Mouse (Mus musculus) midbrain, embryonic 14.5 days (tissue): ENCODE results near the gene Cabp4. TPM values are rescaled to one million over a fixed set of nuclear protein-coding genes. Genes with fewer than 3 reads are reported as not detected.
A peak's percentile ranks its signal among the peaks of the same experiment; 100 is the strongest.

Experiments used
- ATAC-seq: fragments of 200-750 bp; cut with Nextera tagmentation; 2 replicates; pipeline ENCODE4 v1.8.0; 2017; ENCODE audit warnings: moderate number of reproducible peaks, moderate library complexity; ENCODE audit not compliant: low FRiP score, low TSS enrichment
- DNase-seq: peaks from one replicate; pipeline ENCODE4 v3.0.0-alpha.2; 2015
- H3K27ac ChIP-seq: fragments of 300-500 bp; sonication (generic); replicated peaks from 2 replicates; pipeline ENCODE4 v1.5.1; 2014; ENCODE audit warnings: mild to moderate bottlenecking, low read depth, low read length, moderate library complexity
- H3K27me3 ChIP-seq: fragments of 300-500 bp; sonication (generic); 2 replicates; pipeline ENCODE4 v1.6.1; 2014; ENCODE audit warnings: low read length, control low read depth, mixed read lengths; ENCODE audit not compliant: control insufficient read depth, insufficient read depth
- H3K36me3 ChIP-seq: fragments of 300-500 bp; sonication (generic); 2 replicates; pipeline ENCODE4 v1.6.1; 2014; ENCODE audit warnings: low read length, control low read depth; ENCODE audit not compliant: control insufficient read depth, insufficient read depth
- H3K4me1 ChIP-seq: fragments of 300-500 bp; sonication (generic); 2 replicates; pipeline ENCODE4 v1.6.1; 2014; ENCODE audit warnings: mild to moderate bottlenecking, antibody characterized with exemption, low read length, control low read depth; ENCODE audit not compliant: control insufficient read depth, insufficient read depth
- H3K4me2 ChIP-seq: fragments of 300-500 bp; sonication (generic); 2 replicates; pipeline ENCODE4 v1.6.1; 2014; ENCODE audit warnings: mild to moderate bottlenecking, low read length, moderate library complexity
- H3K4me3 ChIP-seq: fragments of 300-500 bp; sonication (generic); replicated peaks from 2 replicates; pipeline ENCODE4 v1.5.1; 2014; ENCODE audit warnings: low read depth, low read length
- H3K9ac ChIP-seq: fragments of 300-500 bp; sonication (generic); replicated peaks from 2 replicates; pipeline ENCODE4 v1.6.1; 2014; ENCODE audit warnings: mild to moderate bottlenecking, low read length, moderate library complexity
- H3K9me3 ChIP-seq: fragments of 300-500 bp; sonication (generic); 2 replicates; pipeline ENCODE4 v1.6.1; 2016; ENCODE audit warnings: low read length, control low read depth, mixed read lengths; ENCODE audit not compliant: control insufficient read depth
- WGBS: fragments of 180-500 bp; shearing (Covaris S2); extraction: QIAGEN DNeasy Blood & Tissue Kit; methylation state at CpG from one replicate; pipeline ENCODE4 v1.1.7; 2014; 5-methylcytosine and 5-hydroxymethylcytosine counted together
- polyA plus RNA-seq: library from polyadenylated mRNA; unstranded; fragments of >200 nt; fragmentation: Nextera tagmentation; extraction: Ambion mirVana; gene quantifications from 2 replicates; pipeline ENCODE4 v1.2.1, GENCODE M21; 2014

The Cabp4 gene
- polyA plus RNA-seq, 1 experiment from 2014 or later = 0.14 TPM

- ATAC-seq = no peak
- H3K27me3 ChIP-seq = no peaks in the 10 kb centered on the region
- H3K4me3 ChIP-seq = peak overlapping the region; percentile 54
- peak overlapping the region; percentile 86 for H3K4me2 ChIP-seq
- peak; percentile 82 for DNase-seq
- peak overlapping the region; percentile 71 for H3K9ac ChIP-seq
- H3K27ac ChIP-seq = peak overlapping the region; percentile 70
- peaks cover 26% of the 10 kb centered on the region for H3K36me3 ChIP-seq
- H3K9me3 ChIP-seq = no peaks in the 10 kb centered on the region
- WGBS = under 1% methylated on average over 52 of the region's 52 CpGs
- H3K4me1 ChIP-seq = peaks cover 39% of the 10 kb centered on the region
These were observed 43.0 kb downstream of the Cabp4 start for GRCm38 (mm10) chr19:4100718-4101261.

- H3K4me2 ChIP-seq = peak within 1 kb of the TSS; percentile 86
- no peaks in the 10 kb centered on the region for H3K27me3 ChIP-seq
- peak within 1 kb of the TSS; percentile 71 for H3K9ac ChIP-seq
- WGBS = 1% methylated on average over 50 of the region's 53 CpGs
- peaks cover 40% of the 10 kb centered on the region for H3K4me1 ChIP-seq
- H3K9me3 ChIP-seq = no peaks in the 10 kb centered on the region
- H3K4me3 ChIP-seq = peak within 1 kb of the TSS; percentile 54
- ATAC-seq (no peak), DNase-seq (peak; percentile 44)
- peak within 1 kb of the TSS; percentile 70 for H3K27ac ChIP-seq
- H3K36me3 ChIP-seq = peaks cover 19% of the 10 kb centered on the region
These were observed 43.8 kb downstream of the Cabp4 start, which contains the start of gene Pitpnm1 for GRCm38 (mm10) chr19:4099837-4100717. Gene Pitpnm1 (plus strand): TSS chr19:4099998.

- ATAC-seq (no peak), DNase-seq (peak; percentile 94)
- Histone ChIP-seq H3K27me3 (no peaks in the 10 kb centered on the region), H3K4me3 (0 out of 2 replicates have a peak overlapping the region, but pooled peaks have one; percentile 54), H3K27ac (0 out of 2 replicates have a peak overlapping the region, but pooled peaks have one; percentile 14), H3K9ac (no peak overlapping the region), H3K9me3 (no peaks in the 10 kb centered on the region), H3K36me3 (peaks cover 13% of the 10 kb centered on the region), H3K4me1 (peaks cover 40% of the 10 kb centered on the region), H3K4me2 (peak overlapping the region; percentile 86)
- 13% methylated on average over 9 of the region's 9 CpGs for WGBS
These were observed 44.8 kb downstream of the Cabp4 start for GRCm38 (mm10) chr19:4099056-4099455.

- no peak overlapping the region for H3K4me2 ChIP-seq
- ATAC-seq (no peak), DNase-seq (no peak)
- 93% methylated on average over 13 of the region's 13 CpGs for WGBS
- no peaks in the 10 kb centered on the region for H3K27me3 ChIP-seq
- H3K36me3 ChIP-seq = peaks cover 8% of the 10 kb centered on the region; the same call in 1 of the 2 replicates
- H3K4me1 ChIP-seq = peaks cover 40% of the 10 kb centered on the region
- no peak overlapping the region for H3K27ac ChIP-seq
- H3K4me3 ChIP-seq = no peak overlapping the region
- no peak overlapping the region for H3K9ac ChIP-seq
- H3K9me3 ChIP-seq = no peaks in the 10 kb centered on the region
These were observed 45.4 kb downstream of the Cabp4 start for GRCm38 (mm10) chr19:4098426-4098825.

- WGBS = 1% methylated on average over 21 of the region's 21 CpGs
- H3K27ac ChIP-seq = peak overlapping the region; percentile 92
- no peaks in the 10 kb centered on the region for H3K27me3 ChIP-seq
- peak overlapping the region; percentile 50 for H3K4me3 ChIP-seq
- no peaks in the 10 kb centered on the region for H3K9me3 ChIP-seq
- no peak for ATAC-seq
- H3K36me3 ChIP-seq = no peaks in the 10 kb centered on the region
- peak overlapping the region; percentile 51 for H3K9ac ChIP-seq
- H3K4me1 ChIP-seq = peaks cover 40% of the 10 kb centered on the region
- peak overlapping the region; percentile 50 for H3K4me2 ChIP-seq
- DNase-seq = no peak
These were observed 46.4 kb downstream of the Cabp4 start for GRCm38 (mm10) chr19:4097441-4097825.

GRCm38 (mm10) chr19:4096642-4097440 is 47.0 kb downstream of the Cabp4 start, which contains the start of gene Cdk2ap2:
Gene Cdk2ap2 (plus strand): TSS chr19:4097182.
- H3K4me1 ChIP-seq = peaks cover 35% of the 10 kb centered on the region
- no peaks in the 10 kb centered on the region for H3K9me3 ChIP-seq
- WGBS = under 1% methylated on average over 65 of the region's 65 CpGs
- DNase-seq (peak; percentile 99), ATAC-seq (peak; percentile 94)
- peak within 1 kb of the TSS; percentile 60 for H3K9ac ChIP-seq
- no peaks in the 10 kb centered on the region for H3K27me3 ChIP-seq
- H3K4me3 ChIP-seq = peak within 1 kb of the TSS; percentile 50
- H3K36me3 ChIP-seq = no peaks in the 10 kb centered on the region
- peak within 1 kb of the TSS; percentile 92 for H3K27ac ChIP-seq
- peak within 1 kb of the TSS; percentile 50 for H3K4me2 ChIP-seq

- no peak overlapping the region; the same call in 1 of the 2 replicates for H3K4me3 ChIP-seq
- ATAC-seq = no peak
- peaks cover 29% of the 10 kb centered on the region for H3K4me1 ChIP-seq
- 59% methylated on average over 3 of the region's 3 CpGs for WGBS
- no peak overlapping the region for H3K9ac ChIP-seq
- peak overlapping the region; percentile 92; the same call in 1 of the 2 replicates for H3K27ac ChIP-seq
- H3K27me3 ChIP-seq = no peaks in the 10 kb centered on the region
- no peaks in the 10 kb centered on the region for H3K9me3 ChIP-seq
- H3K36me3 ChIP-seq = no peaks in the 10 kb centered on the region
- H3K4me2 ChIP-seq = peak overlapping the region; percentile 50
- no peak for DNase-seq
These were observed 48.0 kb downstream of the Cabp4 start for GRCm38 (mm10) chr19:4095802-4096201.

- ATAC-seq (no peak), DNase-seq (no peak)
- peaks cover 24% of the 10 kb centered on the region for H3K4me1 ChIP-seq
- no peaks in the 10 kb centered on the region for H3K9me3 ChIP-seq
- no peaks in the 10 kb centered on the region for H3K36me3 ChIP-seq
- H3K27me3 ChIP-seq = no peaks in the 10 kb centered on the region
- no peak overlapping the region for H3K27ac ChIP-seq
- H3K9ac ChIP-seq = no peak overlapping the region
- no peak overlapping the region for H3K4me2 ChIP-seq
- no peak overlapping the region for H3K4me3 ChIP-seq
- WGBS = 85% methylated on average over 5 of the region's 5 CpGs
These were observed 49.0 kb downstream of the Cabp4 start for GRCm38 (mm10) chr19:4094774-4095303.
